Mouse (Mus musculus) brain, adult 2 months (tissue): ENCODE data around the gene Alox5ap.

Experiments
- DNase-seq: peaks from one replicate; pipeline ENCODE4 v3.0.0; 2011; ENCODE audit warnings: low read depth, low spot score

The Alox5ap gene

GRCm38 (mm10) chr5:149314514-149315081 lies 50.0 kb downstream of the Alox5ap start:
- DNase-seq = peak; percentile 55

GRCm38 (mm10) chr5:149316926-149317325 lies 52.4 kb downstream of the Alox5ap start:
- DNase-seq = peak; percentile 45

- DNase-seq = no peak
Measured at GRCm38 (mm10) chr5:149319874-149320323, 55.3 kb downstream of the Alox5ap start.

DNA sequence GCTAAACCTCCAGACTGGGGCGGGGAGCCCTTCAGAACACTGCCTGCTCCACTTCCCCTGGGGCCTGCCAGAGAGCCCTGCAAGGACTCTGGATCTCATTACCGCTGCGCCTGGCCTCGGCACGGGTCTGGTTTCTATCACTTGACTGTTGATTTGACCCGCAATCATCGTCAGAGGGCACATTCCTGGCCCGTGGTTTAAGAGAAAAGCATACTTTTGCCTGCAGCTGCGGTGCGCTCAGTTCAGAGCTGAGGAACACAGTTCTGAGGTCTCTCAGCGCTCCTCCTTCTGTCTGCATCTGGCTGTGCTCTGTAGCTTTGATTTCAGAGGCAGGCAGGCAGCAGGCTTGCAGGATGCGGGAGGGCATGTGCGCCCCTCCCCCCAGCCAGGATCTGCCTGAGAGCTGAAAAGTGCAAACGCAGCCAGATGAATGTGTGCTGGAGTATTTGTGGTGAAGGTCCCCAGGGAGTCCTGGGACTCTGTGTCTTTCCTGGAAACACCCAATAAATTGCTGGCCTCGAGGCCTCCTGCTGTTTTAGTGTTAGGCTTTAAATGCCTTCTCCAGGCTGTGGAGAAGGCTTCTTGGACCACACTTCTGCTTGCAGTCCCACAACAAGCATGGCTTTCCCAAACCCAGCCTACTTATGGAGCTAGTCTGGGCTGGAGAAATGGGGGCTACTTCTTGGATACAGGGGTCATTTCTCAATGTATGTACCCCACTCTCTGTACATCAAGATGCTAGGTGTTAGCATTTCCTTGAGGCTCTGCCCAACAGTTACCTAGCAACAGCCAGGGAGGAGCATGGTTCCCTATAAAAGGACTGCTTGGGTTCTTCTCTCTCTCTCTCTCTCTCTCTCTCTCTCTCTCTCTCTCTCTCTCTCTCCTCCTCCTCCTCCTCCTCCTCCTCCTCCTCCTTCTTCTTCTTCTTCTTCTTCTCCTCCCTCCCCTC lies 56.2 kb downstream of the Alox5ap start:
- peak; percentile 87 for DNase-seq

- DNase-seq = peak; percentile 27
Measured at GRCm38 (mm10) chr5:149321909-149322841, 57.6 kb downstream of the Alox5ap start.

DNA sequence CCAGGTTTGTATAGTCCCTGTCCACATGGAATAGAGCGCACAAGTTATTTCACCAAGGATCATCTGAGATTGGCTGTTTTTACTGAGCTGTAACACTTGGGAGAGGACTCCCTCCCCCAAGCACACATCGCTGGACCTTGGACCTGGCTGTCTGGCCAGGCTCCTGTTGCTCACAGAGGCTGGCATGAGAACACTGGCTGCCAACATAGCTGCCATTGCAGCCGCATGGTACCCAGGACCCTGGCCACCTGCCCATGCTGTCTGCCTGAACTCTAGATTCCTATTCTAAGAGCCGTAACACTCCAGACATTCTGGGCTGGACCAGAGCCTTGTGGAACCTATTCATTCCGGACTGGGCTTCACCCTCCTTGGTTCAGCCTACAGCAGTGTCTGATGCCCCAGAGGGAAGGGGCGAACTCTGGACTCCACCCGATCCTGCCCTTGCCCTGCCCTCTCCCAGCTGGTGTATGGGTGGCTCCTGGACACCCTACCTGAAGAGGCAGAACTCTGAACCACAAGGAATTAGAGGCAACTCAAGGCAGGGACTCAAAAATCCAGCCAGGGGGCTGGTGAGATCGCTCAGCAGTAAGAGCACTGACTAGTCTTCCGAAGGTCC lies 58.5 kb downstream of the Alox5ap start:
- no peak for DNase-seq

DNA sequence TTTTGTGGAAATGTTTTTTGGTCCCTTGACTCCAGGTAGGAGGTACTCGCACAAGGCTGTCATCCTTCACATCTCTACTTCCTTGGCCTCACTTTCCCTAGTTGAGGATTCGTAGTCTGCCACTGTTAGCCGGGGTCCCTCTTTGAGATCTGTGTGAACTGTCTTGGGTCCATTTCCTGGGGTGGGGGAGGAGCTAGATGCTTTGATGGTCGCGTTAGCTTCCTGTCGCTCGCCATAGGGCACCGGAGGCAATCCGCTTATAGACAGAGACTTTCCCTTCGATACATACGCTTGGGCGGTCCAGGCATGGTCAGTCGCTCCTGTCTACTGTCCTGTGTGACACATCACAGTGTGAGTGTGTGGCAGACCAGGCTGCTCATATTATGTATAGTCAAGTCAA lies 60.2 kb downstream of the Alox5ap start:
- no peak for DNase-seq

- no peak for DNase-seq
Measured at GRCm38 (mm10) chr5:149329098-149329887, 64.7 kb downstream of the Alox5ap start.

- DNase-seq = no peak
Measured at GRCm38 (mm10) chr5:149330601-149331000, 66.0 kb downstream of the Alox5ap start.

DNA sequence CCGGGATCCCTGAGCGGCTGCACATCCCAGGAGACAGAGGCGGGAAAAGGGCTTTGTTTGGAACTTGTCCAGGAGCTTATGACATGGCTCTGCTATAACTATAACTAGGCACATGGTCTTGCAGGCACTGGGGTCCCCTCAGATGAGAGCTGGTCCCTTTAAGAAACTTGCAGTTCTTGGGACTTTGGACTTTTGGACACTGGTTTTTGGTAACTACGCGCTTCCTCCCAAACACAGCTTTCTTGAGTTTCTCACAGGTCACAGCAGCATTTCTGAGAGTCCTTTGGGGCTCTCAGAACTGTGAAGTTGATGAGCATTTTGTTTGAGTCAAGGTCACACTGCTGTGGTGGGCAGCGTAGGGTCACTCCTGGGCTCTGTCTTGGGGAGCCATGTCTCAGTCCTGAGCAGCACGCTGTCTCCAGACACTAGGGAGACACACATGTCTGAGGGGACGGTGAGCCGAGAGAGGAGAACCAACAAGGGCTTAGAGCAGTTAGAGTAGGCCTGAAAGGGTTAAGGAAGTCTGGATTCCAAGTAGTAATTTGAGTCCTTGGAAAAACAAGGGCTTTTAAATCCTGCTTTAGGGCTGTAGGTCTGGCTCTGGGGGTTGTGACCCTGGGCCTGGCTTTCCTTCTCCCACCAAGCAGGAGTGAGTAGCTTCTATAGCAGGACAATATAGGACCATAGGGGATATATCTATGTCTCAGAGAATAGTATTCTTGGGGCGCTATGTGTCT lies 67.0 kb downstream of the Alox5ap start:
- no peak for DNase-seq

DNA sequence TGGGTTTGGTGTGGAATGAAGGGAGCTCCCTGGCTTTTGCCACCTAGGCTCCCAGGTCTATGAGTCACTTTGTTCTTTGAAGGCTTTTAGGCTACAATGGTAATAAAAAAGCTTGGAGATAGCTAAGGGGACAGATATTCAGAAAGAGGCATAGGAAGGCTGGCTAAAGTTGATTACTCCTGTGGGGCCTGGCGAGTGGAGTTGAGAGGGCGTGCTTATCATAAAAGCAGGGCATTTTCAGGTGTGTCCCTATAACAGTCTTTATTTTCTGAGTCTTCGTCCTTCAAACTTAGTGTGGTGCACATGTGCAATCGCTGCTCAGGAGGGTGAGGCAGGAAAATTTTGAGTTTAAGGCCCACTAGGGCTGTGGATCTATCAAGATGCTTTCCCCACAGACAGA lies 68.2 kb downstream of the Alox5ap start:
- no peak for DNase-seq

DNA sequence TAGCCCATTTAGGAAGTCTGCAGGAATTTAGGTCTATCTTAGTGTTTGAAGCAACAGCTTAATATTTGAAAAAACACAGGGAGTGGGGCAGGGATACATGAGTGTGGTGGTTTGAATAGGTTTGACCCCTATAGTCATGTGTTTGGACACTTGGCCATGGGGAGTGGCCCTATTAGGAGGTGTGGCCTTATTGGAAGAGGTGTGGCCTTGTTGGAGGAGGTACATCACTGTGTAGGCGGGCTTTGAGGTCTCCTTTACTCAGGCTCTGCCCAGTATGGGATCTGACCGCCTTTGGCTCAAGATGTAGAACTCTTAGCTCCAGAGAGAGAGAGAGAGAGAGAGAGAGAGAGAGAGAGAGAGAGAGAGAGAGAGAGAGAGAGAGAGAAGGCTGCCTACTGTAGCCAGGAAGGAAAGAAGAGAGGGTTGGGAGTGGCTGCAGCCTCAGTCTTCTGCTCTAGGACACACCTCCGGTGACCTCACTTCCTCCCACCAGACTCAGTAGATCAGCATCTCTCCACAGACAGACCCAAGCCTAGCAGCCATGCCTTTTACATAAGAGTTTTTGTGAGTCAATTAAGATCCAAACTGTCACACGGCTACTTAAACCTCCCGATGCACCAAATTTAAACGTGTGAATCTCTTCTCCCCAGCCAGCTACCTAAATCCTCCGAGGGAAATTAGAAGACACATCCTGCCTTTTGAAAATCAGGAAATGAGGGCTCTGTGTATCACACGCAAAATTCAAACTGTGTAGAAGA lies 69.6 kb downstream of the Alox5ap start:
- DNase-seq = peak; percentile 82

- peak; percentile 75 for DNase-seq
Measured at GRCm38 (mm10) chr5:149335009-149335408, 70.4 kb downstream of the Alox5ap start.

GRCm38 (mm10) chr5:149335563-149336238 lies 71.1 kb downstream of the Alox5ap start:
- DNase-seq = peak; percentile 88

DNA sequence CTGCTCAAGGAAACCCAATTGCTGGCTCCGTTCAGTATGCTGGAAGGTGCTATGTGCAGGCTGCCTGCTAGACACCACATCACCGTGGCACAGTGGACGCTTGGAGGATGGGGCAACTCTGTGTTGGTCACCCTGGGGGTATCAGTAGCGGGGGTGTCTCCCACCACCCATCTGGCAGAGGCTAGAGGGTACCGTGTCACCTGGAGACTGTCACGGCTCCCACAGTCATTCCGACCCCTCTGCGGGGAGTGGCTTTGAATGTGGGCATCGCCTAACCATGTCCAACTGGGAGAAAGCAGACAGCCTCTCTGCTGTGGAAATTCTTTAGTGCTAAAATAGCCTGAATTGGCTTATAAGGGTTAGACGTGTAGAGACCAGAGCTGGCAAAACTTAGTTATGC lies 72.6 kb downstream of the Alox5ap start:
- DNase-seq = no peak
